Mouse (Mus musculus) left cerebral cortex, adult 11 months (tissue): ENCODE measurements around the gene Aldh1l1.
A peak's percentile ranks its signal among the peaks of the same experiment; 100 is the strongest.

ENCODE experiments used
- DNase-seq: peaks from one replicate; pipeline ENCODE4 v3.0.0; 2022; ENCODE audit warnings: low spot score

Aldh1l1 gene

DNA sequence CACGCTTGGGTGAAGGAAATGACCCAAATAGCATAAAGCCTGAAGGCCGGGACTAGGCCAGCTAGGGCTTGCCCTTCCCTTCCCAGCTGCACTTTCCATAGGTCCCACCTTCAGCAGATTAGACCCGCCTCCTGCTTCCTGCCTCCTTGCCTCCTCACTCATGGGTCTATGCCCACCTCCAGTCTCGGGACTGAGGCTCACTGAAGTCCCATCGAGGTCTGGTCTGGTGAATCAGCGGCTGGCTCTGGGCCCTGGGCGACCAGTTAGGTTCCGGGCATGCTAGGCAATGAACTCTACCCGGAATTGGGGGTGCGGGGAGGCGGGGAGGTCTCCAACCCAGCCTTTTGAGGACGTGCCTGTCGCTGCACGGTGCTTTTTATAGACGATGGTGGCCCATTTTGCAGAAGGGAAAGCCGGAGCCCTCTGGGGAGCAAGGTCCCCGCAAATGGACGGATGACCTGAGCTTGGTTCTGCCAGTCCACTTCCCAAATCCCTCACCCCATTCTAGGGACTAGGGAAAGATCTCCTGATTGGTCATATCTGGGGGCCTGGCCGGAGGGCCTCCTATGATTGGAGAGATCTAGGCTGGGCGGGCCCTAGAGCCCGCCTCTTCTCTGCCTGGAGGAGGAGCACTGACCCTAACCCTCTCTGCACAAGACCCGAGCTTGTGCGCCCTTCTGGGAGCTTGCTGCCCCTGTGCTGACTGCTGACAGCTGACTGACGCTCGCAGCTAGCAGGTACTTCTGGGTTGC is 64.1 kb downstream of the Aldh1l1 start:
- no peak for DNase-seq

DNA sequence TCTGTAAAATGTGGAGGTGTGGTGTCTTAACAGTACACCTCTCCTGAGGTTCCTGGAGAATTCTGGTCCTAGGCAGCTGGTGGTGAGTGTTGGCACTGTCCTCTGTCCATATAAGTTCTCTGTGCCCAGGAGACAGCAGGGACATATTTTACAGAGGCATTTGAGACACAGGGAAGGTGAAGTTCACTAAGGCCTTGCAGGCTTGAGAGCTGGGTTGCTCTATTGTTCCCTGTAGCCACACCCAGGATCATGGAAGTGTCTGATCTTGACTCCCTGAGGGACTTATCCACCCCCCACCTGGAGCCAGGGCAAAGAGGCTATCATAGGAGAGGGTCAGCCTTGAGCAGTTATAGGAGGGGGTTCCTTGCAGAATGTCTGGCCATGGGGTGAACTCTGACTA is 65.0 kb downstream of the Aldh1l1 start:
- no peak for DNase-seq

DNA sequence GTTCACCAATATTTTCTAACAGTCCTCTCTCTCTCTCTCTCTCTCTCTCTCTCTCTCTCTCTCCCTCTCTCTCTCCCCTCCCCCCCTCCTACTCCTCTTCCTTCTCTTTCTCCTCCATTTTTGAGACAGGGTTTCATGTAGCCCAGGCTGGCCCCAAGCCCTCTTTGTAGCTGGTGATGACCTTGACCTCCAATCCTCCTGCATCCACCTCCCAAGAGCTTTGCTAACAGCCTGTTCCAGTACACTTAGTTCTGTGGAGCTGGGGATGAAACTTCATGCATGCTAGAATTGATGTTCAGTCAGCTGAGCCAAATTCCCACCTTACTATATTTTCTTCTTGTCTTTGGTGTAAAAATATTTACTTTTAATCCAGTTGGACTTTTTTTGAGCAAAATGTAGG is 67.0 kb downstream of the Aldh1l1 start:
- no peak for DNase-seq

DNA sequence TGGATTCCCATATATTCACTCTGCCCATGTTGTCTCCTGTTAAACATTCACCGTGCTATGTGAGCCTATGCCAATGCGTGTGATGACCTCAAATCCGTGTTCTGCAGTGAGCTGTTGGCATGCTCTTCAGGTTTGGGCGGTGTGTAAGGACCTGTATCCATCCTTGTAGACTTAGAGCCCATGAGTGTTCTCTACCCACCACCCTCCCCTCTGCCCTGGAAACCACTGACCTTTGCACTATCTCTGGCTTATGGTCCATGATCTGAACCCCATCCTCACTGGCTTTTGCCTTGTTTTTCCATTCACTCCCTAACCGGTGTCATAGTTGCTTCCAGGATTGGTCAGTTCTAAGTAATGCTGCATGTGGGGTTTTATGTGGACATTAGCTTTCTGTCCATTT is 67.5 kb downstream of the Aldh1l1 start:
- no peak for DNase-seq

DNA sequence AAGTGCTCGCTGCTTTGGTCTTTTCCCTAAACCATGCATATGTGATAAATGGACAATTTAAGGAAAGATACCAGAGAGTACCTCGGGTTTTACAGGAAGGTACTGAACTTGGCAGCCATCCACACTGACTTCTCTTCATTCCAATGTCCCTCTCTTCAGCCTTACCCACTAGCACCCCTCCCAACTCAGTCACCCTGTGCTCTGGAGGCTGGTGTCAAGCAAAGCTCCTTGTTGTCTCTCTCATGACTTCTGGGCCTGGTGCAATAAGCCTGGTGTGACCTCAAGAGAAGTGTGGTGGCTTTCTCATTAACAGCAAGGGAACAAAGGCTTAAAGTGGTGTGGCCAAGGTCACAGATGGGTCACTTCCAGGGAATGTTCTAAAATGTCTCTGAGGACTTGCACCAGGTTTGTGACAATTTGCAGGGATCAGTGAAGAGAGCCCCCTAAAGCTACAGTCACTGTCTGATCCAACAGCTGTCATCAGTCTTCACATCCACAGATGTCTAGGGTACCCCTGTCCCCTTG is 70.4 kb downstream of the Aldh1l1 start:
- no peak for DNase-seq

DNA sequence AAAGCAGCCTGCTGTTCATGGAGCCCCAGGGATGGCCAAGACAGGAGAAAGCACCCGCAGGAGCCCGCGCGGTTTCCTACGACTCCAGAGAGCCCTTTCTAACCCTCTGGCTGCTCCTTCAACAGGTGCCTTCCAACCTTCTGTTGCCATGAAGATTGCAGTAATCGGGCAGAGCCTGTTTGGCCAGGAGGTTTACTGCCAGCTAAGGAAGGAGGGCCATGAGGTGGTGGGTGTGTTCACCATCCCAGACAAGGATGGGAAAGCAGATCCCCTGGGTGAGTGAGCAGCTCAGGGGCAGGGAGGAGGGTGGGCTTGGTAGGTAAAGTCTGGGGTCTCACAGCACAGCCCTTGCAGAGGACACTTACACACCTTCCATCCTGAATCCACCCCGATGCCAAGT is 70.8 kb downstream of the Aldh1l1 start:
- no peak for DNase-seq

DNA sequence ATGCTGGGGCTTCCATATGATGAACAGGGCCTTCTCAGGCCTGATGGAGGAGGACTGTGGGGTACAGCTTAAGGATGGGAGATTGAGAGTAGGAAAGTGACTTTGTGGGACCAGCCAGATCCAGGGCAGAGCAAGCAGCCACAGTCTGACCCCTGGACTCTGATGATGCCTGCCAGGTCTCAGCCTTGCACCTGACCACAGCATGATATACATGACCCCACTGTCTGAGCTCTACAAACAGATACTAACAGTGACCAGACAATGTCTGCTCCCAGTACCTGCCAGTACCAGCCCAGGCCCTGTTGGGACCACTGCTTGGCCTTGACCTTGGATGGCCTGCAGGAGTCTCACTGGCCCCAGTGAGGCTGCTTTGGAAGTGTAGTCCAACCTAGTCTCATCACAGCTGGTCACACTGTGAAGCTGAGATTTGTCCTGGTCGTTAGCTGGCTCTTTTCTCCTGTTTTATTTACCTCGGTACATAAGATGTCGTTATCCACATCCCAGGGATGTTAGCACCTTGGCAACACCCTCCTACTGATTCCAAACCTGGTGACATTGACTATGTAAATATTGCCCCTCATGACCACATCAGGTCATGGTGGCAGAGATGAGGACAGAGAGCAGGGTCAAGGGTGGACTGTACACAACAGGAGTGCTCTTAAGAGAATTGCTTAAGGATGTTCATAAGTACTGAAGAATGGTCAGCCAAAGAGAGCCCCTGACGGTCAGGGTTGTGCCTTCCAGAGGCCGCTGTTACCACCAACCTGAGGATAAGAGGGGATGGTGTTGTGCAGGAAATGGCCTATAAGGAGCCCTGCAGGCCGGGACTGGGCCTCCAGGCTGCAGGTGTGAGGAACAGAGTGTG is 71.8 kb downstream of the Aldh1l1 start:
- no peak for DNase-seq

DNA sequence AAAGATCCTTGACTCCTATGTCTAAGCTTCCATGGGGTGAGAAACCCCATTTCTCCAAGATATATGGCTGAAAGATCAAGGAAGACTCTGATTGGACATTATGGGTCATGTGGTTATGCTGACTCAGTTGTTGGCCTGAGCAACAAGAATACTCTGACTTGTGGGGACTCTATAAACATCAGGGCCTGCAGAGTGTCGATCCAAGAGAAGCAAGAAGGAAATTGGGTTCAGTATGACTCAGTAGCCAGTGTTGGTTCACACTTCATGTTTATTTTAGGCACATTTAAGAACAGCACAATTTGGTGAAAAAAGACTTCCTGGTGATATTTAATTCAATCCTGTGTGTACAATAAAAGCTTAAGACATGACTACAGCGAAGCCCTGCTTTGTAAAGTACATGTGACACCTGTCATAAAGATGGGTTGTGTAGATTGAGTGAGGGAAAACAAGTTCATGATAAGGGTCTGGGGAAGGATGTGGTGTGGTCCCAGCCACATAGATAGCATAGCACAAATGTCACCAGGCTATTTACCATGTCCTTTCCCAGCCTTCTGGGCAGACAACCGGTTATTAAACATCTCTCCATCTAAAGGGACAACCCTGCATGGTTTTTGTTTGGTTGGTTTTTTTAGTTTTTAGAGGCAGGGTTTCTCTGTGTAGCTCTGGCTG is 74.3 kb downstream of the Aldh1l1 start:
- no peak for DNase-seq

DNA sequence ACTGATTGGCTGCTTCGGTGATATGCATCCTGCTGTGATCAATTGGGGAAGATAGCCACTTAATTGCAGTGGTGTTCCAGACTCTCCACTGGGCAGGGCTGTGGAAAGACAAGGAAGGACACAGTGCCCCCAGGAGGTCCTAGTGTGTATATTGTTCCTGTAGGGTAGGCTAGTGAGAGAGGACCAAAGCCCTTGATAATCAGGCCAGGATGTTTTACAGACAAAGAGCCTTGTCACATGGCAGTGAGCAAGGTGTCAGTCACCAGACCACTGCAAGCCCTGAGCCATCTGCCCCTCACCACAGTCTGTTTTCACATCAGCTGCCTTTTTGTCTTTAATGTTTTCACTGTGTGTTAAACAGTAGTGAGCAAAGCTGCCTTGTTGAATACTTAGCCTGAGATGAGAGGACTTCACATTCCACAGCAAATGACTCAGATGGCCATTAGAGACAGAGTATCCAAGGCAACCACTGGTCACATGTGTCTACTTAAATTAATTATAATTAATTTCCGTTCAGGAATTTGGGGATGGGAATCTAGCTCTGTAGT is 75.1 kb downstream of the Aldh1l1 start:
- no peak for DNase-seq

DNA sequence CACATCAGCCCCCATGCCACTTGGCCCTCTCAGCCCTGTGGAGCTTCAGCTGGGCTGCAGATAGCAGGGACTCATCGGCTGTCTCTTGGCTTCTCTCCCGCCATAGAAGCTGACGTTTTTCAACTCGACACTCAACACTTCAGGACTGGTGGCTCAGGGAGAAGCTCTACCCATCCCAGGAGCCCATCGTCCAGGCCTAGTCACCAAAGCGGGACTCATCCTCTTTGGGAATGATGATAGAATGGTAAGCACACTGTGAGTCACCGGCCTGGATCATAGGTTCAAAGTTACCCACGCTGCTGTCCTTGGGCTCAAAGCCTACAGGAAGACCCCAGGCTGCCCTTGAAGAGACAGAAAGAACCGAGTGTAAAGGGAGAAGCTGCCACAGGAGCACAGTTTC is 78.0 kb downstream of the Aldh1l1 start:
- no peak for DNase-seq

DNA sequence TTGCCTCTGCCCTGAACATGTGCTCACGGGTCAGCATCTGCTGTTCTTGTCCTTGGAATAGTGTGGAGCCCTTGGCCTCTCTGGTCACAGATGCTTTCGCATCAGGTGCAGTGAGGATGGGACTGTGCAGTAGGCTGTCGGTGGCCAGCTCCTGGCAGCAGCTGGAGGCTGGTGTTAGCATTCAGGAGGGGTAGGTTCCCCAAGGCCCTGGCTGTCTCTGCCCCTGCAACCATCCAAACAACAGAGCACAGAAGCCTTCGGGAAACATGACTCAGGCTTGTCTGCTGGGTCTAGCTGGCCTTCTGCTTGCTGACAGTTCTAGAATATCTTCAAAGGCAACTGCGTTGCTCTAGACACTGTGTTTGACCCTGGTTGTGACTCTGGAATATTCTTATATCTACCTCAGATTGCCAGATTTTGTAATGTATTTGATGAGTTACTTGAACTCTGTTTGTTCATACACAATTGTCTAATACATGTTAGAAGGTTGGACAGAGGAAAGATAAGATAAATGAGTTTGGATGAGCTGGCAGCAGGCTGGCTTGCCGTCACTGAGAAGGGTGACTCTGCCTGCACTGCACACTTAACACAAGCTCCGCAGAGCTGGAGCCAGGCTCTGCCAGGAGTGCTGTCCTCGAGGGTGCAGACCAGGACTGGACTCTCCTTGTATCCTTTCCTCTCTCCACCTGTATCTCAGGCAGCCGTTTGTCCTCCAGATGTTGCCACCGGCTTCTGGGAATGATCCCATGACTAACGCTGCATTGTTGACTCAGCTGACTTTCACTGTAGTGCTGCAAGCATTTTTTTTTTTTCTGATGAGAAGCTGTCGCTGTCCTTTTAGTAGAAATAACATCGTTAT is 79.4 kb downstream of the Aldh1l1 start:
- DNase-seq: no peak

DNA sequence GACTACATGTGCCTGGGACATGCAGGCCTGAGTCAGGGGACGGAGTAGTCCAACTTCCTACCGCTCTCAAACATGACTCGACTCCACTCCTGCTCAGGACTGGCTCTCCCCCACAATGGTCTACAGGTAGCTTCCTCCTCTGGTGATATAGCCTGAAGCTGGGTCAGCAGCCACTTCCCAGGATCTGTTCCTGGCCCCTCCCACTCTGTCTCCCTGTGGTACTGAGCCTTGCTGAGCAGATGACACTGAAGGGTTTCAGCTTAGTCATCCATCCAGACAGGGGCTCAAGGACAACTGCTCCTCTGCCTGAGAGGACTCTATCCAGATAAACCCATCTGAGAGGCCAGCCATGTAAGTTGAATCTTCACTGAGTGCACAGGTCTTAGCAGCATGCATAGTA is 81.3 kb downstream of the Aldh1l1 start:
- DNase-seq: no peak

DNA sequence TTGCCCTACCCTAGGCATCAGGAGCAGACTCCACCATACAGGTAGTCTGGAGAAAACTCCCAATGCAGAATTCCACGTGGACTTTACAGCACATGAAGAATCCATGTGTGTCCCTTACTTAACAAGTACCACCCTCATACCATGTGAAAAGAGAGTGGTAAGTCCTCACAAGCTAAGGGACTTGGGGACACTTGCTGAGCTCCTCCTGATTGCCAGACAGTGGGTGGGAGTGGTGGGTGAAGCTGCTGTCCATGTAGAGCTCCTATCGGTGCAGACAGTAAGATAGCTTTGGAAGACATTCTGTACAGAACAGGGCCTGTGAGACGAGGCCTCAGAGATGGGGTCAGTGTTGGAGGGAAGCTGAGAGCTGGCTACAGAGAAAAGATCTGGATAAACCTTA is 81.7 kb downstream of the Aldh1l1 start:
- DNase-seq: no peak

DNA sequence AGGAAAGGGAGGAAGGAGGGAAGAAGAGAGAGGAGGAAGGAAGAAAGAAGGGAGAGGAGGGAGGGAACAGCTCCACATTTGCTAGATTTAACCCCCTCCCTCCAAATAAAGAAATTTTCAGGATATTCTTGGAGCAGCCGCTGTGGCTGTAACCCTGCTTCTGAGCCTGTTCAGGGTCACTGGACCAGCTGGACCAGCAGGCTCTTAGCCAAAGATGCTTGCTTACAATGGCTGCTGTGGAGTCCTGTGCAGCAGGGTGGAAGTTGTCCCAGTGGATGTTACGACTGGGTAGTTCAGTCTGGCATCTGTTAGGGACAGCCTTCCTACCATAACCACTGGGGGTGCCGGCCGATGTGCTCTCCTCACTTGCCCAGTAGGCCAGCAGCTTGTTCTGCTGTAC is 82.5 kb downstream of the Aldh1l1 start:
- no peak for DNase-seq

DNA sequence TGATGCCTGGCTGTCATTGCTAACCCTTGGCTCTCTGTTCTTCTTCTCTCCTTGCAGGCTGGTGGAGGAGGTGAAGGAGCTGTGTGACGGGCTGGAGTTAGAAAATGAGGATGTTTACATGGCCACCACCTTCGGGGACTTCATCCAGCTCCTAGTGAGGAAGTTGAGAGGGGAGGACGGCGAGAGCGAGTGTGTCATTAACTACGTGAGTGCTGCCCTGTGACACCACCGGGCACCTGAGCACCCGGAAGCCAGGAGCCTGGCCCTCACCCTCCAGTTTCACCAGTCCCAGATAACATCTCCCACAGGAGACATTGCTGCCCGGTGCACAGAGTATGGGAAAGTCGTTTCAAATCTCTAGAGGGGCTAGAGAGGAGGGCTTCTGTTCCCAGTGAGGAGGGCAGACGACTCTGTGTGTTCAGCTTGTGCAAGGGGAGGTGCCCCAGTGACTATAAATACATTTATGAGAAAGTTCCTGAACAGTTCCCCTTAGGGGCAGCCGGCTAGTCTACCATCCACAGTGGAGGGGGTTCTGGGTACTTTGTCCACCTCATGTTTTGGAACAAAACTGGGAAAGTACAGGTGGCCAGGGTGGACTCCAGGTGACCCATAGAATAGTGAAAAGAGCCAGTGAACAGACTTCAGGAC is 83.6 kb downstream of the Aldh1l1 start:
- DNase-seq: no peak

DNA sequence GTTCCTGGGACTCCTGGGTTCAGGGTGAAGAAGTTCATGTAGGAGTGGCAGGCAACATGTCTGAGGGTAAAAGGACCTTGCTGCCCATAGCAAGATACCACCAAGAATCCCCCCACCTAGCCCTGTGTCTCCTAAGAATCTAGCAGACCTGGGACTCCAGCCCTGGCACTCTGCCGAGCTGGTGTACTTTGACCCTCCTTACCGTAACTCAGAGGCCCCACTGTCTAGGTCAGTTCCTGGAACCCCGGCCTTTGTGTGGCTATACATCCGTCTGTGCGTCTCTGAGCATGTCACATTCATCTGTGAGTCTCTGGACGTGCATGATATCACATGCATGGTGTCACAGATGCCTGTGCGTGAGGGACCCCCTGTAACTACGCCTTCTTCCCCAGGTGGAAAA is 84.2 kb downstream of the Aldh1l1 start:
- DNase-seq: no peak

DNA sequence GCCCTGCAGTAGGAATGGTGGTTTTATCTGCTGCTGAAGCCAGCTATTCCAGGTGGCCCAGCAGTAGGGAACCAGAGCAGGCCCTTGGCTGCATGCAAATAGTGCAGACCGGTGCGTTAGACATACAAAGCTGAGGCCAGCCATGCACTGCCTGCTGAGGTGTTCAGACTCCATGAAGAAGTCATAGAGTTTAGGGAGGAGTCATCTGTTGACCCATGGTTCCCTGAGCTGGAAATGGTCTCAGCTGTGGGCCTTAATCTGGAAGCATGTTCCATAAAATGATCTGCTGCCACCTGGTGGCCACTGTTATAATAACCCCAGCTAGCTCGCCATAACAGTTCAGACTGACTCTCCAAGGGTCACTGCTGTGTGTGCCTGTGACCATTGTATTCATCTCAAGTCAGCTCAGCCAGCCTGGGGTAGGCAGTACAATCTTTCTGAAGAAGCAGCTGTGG is 89.1 kb downstream of the Aldh1l1 start:
- DNase-seq: peak; percentile 65

DNA sequence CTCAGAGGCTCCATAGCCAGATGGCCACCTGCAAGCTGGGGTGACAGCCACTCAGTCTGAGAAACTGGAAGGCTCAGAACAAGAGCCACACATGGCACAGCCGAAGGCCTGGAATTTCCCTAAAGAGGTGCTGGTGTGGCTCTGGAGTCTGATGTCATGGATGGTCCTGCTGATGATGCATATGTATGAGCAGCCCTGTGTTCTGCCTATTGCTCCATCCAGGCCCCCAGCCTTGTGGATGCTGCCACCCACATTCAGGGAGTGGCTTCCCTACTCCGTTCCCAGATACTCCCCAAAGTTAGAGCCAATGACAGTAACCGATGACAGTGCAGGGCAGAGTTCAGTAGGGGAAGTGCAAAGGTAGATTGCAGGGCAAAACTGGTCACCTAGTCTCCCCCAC is 91.9 kb downstream of the Aldh1l1 start:
- no peak for DNase-seq

DNA sequence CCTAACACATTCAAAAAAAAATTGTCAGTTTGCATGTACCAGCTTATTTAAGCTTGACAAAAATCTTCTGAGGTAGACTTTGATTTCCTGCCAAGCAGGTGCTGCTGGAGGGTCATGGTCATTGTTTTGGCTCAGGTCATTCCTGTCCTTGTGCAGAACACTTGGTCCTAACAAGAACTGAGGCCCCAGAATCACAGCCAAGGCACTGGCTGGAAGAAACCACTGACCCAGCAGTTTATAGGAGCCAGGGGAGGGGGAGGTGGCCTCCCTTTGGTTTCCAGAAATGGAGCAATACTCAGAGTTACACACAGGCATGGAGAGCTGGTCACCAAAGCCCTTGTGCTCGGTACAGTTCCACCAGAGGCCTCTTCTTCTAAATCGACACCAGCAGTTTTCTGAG is 96.1 kb downstream of the Aldh1l1 start:
- DNase-seq: no peak

DNA sequence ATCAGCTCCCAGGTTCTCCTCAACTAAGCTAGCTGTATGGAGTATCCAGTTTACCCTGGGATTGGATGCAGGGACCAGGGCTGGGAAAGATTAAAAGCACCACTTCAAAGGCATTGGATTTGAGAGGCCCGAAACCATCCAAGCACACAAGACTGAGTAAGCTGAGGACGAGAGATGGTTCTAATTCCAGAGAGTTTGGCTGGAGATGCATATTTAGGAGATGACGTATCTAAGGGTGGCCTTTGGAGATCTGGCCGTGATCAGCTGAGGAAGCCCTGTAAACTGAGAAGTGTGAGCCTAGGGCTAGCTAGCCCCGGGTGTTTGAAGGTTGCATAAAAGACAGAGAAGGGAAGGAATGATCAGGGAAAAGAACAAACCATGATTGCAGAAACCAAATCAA is 101.9 kb downstream of the Aldh1l1 start:
- DNase-seq: no peak

DNA sequence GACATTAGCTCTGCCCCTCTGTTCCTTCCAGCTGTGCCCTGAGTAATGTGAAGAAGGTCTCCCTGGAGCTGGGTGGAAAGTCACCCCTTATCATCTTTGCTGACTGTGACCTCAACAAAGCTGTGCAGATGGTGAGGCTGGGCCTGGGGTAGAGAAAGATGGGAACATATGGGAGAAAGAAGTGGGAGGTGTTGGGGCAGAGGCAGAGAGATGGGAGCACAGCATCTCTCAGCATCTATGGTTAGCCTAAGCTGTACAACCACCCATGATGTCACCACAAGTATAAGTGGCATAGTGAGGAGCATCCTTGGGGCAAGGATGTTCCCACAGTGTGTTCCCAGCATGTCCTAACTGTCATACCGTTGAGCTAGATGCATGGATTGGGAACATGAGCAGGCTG is 104.5 kb downstream of the Aldh1l1 start:
- no peak for DNase-seq
